Mouse (Mus musculus): ENCODE results near the gene Fam160b1. TPM values are rescaled to one million over a fixed set of nuclear protein-coding genes. Genes with fewer than 3 reads are reported as not detected.

Fam160b1 gene
- total RNA-seq, 1 experiment from 2014 or later = 22.4 TPM

DNA sequence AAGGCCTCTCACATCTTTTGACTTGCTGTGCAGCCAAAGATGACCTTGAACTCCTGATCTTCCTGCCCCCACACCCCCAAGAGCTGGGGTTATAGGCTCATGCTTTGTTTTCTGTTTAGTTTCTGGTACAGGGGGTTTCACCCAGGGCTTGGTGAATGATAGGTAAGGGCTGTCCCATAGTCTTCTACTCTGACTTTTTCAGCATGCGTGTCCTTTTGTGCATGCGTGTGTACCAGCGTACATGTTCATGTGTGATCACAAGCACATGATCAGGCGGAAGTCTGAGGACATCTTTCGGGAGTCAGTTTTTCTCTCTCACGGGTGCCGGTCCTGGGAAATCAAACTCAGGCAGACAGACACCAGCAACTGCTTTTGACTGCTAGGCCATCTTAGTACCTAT, 3.1 kb downstream of the Fam160b1 start:
- no peak for ATAC-seq (replicated peaks; ENCODE audit: low read depth, poor library complexity, severe bottlenecking)

DNA sequence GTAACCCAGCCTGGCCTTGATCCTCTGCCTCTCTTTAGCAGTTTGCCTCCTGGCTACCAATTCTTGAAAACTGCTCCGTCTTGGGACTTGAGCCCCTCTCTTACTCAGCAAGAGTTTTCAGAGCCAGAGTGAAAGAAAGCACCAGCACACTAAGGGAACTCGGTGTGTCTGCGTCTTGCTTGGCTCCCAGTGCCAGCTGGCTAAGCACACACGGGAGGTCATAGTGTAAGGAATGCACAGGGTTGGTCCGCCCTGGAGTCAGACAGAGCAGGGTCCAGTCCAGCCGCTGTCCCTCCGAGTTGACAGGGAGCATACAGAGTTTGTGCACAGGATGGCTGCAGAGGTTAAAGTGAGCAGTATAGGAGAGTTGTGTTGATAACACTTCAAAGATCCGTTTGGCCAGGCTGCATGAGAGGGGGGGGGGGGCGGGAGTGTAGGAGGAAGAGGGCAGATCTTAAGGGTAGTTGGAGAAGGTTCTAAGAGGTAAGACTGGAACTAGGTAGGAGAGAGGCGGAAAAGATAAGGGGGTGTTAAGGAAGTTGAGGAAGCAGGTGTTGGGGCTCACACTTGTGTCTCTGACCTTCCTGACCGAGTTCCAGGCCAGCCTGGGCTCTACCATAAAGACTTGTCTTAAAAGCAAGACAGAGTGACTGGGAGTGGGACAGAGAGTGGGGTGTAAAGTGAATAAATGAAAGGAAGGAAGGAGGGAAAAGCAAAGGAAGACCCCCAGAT, 4.6 kb downstream of the Fam160b1 start:
- ATAC-seq (replicated peaks; ENCODE audit: low read depth, poor library complexity, severe bottlenecking) = peak; percentile 17

DNA sequence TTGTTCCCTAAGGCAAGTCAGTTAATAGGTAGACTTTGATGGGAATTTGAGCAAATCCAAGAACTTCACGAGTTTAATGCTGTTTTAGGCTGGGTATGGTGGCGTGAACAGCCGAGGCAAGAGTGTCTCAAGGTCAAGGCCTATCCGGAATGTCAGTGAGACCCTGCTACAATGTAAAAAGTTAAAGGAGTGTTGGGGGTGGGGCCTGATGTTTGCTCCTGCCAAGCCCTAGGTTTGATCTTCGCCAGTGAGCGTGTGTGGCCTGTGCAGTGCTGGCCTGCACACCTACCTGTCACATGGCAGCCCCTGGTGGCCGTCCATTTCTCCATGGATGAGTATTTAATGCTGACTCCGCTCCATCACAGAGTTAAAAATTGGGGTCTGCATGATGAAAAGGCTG, 5.5 kb downstream of the Fam160b1 start:
- ATAC-seq (replicated peaks; ENCODE audit: low read depth, poor library complexity, severe bottlenecking) = no peak

DNA sequence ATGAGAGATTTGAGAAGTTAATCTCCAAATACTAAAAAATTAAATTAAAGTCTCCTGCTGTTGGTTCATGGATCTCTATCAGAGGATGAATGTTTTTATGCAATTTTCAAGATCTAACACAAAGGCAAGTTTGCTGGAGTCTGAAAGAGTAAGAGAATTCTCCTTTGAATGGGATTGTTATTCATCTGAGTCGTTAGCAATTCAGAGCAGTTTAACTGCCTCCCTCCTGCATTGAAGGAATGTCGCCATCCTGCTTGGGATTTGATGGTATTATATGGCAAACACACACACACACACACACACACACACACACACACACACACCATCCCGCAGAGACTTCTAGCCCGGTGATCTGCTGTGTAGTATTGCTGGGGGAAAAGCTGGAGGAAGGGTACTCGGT, 6.1 kb downstream of the Fam160b1 start:
- no peak for ATAC-seq (replicated peaks; ENCODE audit: low read depth, poor library complexity, severe bottlenecking)

DNA sequence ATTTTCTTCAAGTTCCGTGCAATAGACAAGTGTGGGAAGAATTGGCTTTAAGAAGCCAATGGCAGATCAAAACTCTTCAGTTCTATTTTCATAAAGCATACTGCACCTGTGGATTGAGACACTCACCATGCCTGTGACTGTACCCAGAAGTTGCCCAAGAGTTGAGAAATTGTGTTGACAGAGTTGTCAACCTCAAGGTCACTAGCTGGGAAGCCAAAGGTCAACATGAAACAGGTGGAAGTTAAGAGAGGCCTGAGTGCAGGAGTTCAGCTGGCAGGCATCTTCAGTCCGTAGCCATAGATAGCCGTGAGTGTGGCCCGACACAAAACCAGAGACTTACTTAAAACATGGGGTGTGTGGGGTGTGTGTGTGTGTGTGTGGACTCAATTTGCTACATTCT, 6.7 kb downstream of the Fam160b1 start:
- peak; percentile 24 for ATAC-seq (replicated peaks; ENCODE audit: low read depth, poor library complexity, severe bottlenecking)

DNA sequence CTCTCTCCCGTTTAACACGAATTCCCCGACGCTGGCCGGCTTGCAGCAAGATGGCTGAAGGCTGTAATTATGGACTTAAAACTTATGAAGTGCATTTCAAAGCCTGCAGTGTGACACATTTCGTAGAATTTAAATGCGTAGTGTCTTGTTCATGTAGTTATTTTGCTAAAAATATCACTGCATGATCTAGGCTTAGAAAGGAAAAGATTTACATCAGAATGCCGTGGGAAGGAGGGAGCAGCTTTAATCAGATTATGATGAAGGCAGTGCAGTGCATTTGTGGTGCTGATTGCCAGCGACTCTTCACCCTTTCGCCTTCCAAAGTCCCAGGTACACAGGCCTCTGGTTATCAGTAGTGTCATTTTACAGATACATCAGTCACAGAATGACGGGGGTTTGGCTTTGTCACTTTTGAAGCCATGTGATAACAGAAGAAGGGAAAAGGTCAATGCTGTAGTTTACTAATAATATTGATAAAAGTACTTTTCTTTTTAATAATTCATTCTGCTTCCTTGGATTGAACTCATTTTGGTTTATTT, 7.4 kb downstream of the Fam160b1 start:
- no peak for ATAC-seq (replicated peaks; ENCODE audit: low read depth, poor library complexity, severe bottlenecking)

DNA sequence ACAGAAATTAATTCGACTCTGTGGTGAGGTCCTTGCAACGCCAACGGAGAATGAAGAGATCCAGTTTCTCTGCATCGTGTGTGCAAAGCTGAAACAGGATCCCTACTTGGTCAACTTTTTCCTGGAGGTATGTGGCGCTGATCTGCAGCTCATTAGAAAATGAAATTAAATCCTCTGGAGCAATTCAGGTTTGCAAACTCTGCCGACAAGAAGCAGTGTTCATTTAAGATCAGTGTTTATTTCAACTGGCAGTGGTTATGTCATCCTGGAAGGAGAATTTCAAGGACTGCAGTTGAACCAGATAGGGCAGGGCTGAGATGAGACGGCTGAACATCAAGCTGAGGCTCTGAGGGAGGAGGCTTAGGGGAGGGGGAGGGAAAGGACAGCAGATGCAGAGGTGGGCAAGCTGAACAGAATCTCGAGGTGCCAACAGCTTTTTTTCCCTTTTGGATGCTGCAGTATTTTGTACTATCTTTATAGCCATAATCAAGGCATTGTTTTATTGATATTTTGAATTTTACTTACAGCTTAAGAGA, 12.9 kb downstream of the Fam160b1 start:
- ATAC-seq (replicated peaks; ENCODE audit: low read depth, poor library complexity, severe bottlenecking) = no peak

DNA sequence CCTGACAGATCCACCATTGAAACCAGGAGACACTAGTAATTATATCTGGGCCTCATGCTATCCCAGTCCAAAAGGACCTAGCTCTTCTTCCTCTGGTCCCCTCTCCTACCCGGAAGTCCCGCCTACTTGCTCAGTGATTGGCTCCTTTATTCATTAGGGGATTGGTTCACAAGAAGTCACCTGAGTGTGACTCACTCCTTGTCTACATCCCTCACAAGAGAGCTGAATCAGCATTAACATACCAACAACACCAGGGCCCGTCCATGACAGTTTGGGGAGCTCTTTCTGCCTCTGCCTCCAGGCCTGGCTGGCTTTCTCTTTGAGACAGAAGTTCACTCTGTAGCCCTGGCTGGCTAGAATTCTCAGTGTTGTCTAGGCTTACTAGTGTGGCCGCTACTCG, 14.7 kb downstream of the Fam160b1 start:
- no peak for ATAC-seq (replicated peaks; ENCODE audit: low read depth, poor library complexity, severe bottlenecking)

DNA sequence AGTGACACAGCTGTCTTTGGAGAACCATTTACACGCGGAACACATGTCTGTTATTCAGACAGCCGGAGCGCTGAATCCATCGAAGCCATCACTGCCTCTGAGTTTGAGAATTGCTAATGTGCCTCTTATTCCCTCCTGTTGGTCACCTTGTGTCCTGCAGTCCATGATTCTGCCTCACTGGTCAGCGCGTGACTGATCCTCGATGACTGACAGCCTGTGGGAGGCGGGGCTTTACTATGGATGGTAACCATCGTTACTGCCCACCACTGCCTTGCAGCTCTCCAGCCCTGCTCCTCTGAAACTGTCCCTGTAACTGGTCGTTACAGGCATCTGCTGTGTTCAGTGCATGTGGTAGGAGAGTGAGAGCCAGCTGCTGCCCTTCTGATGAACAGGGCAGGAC, 15.3 kb downstream of the Fam160b1 start:
- no peak for ATAC-seq (replicated peaks; ENCODE audit: low read depth, poor library complexity, severe bottlenecking)

DNA sequence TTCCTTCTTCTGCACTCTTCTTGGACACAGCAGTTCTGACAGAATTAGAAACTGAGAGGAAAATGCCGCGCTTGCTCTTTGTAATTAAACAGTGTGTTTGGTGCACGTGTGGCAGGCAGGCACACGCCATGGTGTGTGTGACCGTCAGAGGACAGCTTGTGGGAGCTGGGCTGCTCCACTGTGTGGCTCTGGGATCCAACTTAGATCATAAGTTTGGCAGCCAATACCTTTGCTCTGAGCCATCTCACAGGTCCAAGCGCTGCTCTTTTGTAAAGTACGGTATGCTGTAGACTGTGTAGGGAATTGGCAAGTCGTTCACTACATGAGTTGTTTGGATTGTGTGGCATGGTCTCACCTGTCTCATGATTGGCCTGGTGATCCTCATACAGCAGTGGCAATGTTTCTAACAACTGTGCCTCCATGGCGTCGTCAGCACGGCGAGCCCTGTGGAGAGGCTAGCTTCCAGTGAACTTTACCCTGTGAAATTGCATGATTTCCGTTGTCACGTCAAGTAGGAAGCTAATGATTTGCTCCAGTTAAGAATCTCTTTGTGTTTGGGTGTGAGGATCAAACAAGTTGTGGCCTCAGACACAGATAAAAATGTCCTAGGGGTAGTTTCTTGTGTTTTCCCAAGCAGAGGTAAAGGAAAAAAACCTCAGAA, 16.7 kb downstream of the Fam160b1 start:
- ATAC-seq (replicated peaks; ENCODE audit: low read depth, poor library complexity, severe bottlenecking) = no peak

DNA sequence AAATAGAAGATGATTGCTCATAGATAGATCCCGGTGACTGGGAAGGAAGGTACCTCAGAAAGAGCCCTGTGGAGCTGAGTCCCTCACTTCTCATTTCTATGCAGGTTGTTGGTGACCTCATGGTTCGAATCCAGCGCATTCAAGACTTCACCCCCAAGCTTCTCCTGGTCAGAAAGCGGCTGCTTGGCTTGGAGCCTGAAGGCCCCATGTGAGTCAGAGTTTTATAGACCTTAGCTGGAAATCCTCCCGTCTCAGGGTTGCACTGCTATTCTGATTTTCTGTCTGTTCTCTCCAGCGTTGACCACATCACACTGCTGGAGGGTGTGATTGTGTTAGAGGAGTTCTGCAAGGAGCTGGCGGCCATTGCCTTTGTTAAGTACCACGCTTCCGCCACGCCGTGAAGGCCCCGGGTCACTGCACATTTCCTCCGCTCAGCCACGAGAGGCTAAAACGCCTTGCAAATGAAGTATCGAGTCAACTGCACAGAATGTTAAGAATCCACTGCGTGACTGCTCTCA, 25.8 kb downstream of the Fam160b1 start:
- no peak for ATAC-seq (replicated peaks; ENCODE audit: low read depth, poor library complexity, severe bottlenecking)

DNA sequence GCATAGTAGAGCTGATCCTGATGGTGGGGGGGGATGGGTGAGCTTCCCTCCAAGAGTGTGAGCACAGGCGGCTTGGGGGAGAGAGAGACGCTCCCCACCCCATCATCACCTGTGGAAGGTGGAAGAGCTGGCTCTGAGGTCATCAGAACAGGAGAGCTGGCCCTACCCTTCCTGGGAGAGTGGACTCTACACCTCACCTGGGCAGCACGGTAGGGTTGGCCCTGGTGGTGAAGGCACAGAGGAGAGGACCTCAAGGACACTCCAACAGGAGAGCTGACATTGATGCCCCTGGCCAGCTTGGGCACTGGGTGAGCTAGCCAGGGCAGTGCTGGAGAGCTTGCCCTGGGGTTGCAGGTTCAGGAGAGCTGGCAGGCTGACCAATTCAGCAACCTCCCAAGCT, 31.1 kb downstream of the Fam160b1 start:
- ATAC-seq (replicated peaks; ENCODE audit: low read depth, poor library complexity, severe bottlenecking) = no peak

DNA sequence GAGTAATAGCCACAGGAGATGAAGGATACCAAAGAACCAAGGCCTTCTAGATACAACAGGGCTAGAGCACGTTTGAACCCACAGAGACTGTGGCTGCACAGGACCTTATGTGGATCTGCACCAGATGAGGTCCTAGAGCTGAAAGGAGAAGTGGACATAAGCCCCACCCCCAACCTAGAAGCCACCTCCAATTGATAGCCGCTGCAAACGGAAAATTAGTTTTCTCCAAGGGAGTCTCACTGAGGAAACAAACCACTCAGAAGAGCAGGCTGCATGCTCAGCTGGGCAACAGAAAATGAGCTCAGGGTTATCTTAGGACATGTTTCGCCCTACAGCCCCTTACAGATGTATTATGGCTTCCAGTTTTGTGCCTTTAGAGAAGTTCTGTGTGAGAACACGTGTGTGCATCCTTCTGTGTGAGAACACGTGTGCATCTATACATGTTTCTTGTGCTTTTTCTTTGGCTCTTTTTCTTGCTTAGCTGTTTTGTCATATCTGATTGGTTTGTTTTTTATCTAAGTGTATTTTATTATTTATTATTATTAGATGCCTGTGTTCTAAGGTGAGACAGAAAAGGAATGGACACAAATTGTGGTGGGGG, 33.0 kb downstream of the Fam160b1 start:
- peak; percentile 63 for ATAC-seq (replicated peaks; ENCODE audit: low read depth, poor library complexity, severe bottlenecking)

DNA sequence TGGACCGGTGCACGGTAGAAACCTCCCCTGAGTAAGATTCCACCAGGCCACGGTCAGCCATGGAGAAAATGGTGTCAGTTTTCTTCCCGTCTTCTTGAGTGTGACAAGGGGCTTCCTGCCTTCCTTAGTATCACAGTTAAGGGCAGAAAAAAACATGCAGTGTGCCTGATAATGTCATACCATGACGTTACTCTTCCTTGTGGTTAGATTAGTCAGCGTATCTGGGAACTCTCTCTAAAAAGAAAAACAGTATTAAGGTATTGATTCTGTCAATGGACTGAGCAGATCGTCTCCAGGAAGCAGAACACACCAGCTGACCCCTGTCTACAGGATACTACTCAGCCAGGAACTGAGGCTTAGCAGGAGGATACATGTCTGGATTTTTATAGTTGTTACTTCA, 36.1 kb downstream of the Fam160b1 start:
- peak; percentile 71 for ATAC-seq (replicated peaks; ENCODE audit: low read depth, poor library complexity, severe bottlenecking)

DNA sequence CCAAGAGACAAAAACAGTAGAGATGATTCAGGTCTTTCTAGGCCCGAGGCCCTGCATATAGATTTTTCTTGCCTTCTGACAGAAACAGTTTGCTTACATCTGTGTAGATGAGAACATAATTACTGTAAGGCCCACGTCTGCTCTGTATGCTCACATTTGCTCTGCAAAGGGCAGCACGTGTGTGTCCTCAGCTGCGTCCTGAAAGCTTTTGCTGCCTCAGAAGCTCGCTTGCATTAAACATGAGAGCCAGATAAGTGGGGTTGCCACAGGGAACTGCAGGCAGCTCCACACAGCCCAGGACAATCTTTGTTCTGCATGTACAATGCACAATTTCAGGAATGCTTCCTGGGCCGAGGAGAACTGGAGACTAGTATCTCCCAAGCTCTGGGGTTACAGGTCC, 41.9 kb downstream of the Fam160b1 start:
- no peak for ATAC-seq (replicated peaks; ENCODE audit: low read depth, poor library complexity, severe bottlenecking)

DNA sequence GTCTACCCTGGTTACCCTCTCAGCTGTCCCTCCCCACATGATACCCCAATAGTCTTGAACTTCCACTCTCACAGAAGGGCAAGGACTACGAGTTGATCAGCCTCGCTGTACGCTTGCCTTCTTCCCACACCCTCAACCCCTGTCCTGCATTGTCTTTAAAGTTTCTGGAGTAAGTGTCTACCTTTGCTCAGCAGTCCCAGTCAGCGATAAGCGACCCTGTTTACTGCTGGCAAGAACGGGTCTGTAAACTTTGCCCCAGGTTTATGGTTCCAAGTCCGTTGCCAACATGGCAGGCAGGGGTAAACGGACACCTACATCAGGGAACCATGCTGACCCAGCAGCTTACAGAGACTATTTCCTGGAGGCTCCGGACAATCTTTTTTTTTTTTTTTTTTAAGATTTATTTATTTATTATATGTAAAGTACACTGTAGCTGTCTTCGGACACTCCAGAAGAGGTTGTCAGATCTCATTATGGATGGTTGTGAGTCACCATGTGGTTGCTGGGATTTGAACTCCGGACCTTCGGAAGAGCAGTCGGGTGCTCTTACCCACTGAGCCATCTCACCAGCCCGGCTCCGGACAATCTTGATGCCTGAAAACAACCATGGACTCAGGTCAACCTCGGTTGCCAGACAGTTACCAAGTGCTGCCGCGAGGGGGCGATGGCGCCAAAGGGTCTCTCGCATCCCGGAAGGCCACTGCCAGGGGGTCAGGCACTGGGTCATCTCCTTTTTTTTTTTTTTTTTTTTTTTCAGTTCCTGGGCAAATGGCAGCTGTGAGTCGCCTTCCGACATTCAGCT, 43.4 kb downstream of the Fam160b1 start:
- ATAC-seq (replicated peaks; ENCODE audit: low read depth, poor library complexity, severe bottlenecking) = peak; percentile 84

DNA sequence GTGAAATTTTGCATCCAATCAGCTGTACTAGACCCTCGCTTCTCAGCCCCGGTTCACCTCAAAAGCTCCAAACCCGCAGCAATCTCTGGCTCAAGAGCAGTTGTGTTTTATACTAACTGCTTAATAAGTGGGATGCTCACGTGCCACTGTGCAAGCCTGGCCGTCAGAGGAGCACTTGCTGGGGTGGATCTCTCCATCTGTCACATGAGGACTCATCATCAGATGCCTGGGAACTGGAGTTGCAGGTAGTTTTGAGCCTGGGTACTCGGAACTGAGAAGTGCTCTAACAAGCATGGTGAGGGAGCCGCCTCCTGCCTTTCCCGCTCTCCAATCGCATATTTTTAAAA, 44.0 kb downstream of the Fam160b1 start:
- ATAC-seq (replicated peaks; ENCODE audit: low read depth, poor library complexity, severe bottlenecking) = no peak

DNA sequence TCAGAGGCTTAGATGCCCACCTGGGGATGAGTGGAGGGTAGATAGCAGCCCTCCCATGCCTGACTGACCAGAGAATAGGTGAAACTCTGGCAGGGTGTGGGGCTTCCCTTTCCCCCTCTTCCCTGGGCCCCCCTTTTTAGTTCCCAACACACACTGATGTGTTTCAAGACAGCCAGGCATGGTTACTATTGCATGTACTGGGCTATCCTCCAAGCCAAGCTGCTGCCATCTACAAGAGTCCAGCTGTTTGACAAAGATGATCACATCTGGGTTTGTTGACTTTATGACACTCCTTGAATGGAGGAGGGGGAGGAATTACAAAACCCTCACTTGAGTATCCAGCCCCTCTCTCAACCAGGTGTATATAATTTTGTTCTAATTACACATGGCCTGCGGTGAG, 47.5 kb downstream of the Fam160b1 start:
- no peak for ATAC-seq (replicated peaks; ENCODE audit: low read depth, poor library complexity, severe bottlenecking)

DNA sequence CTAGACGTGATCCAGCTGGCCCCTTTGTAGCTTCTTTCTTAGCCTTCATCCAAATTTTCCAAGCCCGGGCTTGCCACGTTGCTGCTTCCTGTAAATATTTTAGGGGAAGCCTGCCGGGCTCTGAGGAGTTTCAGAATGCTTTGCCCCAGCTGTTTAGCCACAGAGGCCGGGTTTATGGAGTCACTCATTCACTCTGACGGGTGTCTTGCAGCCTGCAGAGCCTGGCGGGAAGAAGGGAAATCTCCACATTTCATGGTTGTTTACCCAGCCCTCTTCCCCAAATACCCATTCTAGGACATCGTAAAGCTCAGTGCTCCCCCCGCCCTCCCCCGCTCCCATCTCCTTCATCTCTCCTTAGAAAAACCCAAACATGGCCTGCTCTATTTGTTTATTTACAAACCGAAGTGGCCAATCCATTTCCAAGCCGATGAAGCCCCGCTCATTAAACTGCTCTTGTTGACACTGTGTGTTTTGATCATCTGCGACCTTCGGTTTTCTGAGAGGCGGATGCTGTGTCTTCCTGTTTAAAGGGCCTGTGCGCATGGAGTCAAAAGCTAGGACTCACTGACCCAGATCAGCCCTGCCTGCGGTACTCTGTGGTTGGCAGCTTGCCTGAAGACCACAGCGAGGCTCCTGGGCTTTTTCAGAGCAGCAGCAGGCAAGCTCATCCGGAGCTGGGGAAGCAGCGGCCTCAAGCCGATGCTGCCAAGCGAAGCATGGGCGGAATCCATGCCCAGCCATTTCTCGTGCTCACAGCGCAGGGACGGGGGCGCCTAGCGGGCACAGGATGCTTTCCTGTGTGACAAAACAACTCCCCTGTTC, 51.1 kb downstream of the Fam160b1 start:
- ATAC-seq (replicated peaks; ENCODE audit: low read depth, poor library complexity, severe bottlenecking) = peak; percentile 78
